Mouse (Mus musculus) ES-Bruce4 (cell line): ENCODE measurements around the gene Olfr1357.
"Not testable (repeated sequence)": the region's sequence is repeated elsewhere in the genome, so short reads cannot be mapped to it uniquely, and the experiment has no call there.

ENCODE experiments used
- CTCF ChIP-seq: IDR thresholded peaks from one replicate; pipeline ENCODE4 v1.8.1; 2011; ENCODE audit warnings: low read depth, low read length
- POLR2A ChIP-seq: IDR thresholded peaks from one replicate; pipeline ENCODE4 v1.8.1; 2011; ENCODE audit warnings: low read length; ENCODE audit not compliant: insufficient read depth

DNA sequence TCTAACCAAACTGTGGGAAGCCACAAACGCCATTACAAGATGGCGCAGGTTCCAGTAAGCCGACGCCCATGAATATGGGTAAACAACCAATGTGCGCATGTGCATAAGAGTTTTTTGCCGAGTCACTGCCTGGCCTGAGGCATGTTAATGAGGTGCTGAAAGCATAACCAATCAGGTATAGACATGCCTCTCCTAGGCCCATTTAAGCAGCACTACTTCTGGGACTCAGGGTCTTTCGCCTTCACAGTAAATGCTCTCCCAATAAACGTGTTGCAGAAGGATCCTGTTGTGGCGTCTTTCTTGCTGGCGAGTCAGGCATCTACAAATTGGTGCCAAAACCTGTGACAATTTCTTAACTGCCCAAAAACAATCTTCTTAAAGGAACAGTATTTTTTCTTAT lies 48.8 kb upstream of the Olfr1357 start:
- not testable (repeated sequence) for TF ChIP-seq CTCF, POLR2A
